ENCODE assay signal across 8 mouse cellular contexts in the genomic region with DNA sequence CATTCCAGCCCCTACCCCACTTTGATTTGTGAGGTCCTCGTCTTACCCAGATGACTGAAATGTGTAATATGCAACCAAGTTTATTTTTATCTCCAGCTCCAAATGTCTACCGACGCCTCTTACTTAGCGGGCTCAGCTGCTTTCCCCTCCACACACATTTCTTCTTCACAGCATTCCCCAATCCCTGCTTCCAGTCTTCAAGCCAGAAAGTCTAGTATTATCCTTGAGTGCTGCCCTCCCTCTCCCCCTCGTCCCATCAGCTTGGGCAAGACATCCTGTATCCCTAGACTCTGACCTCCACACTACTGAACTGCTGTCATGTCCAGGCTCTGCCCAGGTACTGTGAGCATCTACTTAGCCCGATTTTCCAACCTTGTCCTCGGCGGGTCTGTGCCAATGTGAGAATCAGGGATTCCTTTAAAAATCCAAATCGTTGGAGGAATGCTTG. TPM values are rescaled to one million over a fixed set of nuclear protein-coding genes. Genes with fewer than 3 reads are reported as not detected.
A peak's percentile ranks its signal among the peaks of the same experiment; 100 is the strongest.
DNase-seq lines count a peak whose midpoint lies in the region; ATAC-seq and TF ChIP-seq lines count a peak whose summit lies in the region.

No protein-coding gene starts in this region.

- H3K4me2 ChIP-seq in kidney, embryonic 14.5 days (replicated peaks; ENCODE audit: low read depth, low read length), result peak overlapping the region; percentile 55
- H3K4me2 ChIP-seq in hindbrain, embryonic 15.5 days, result peak overlapping the region; percentile 90
- H3K4me2 ChIP-seq in midbrain, postnatal 0 days (ENCODE audit: low read depth, low read length, poor library complexity, severe bottlenecking), result peak overlapping the region; percentile 89

- WGBS in kidney, embryonic 14.5 days, result 21% methylated on average over 9 of the region's 9 CpGs
- 21% methylated on average over 9 of the region's 9 CpGs for WGBS in hindbrain, embryonic 15.5 days
- 15% methylated on average over 9 of the region's 9 CpGs for WGBS in midbrain, postnatal 0 days

- no peaks in the 10 kb centered on the region for H3K9me3 ChIP-seq in kidney, embryonic 14.5 days (ENCODE audit: control insufficient read depth, low read length)
- H3K9me3 ChIP-seq in hindbrain, embryonic 15.5 days, result no peaks in the 10 kb centered on the region
- H3K9me3 ChIP-seq in midbrain, postnatal 0 days (ENCODE audit: low read length), result no peaks in the 10 kb centered on the region

- no peaks in the 10 kb centered on the region for H3K36me3 ChIP-seq in kidney, embryonic 14.5 days (ENCODE audit: control insufficient read depth, insufficient read depth, low read length)
- H3K36me3 ChIP-seq in hindbrain, embryonic 15.5 days, result no peaks in the 10 kb centered on the region
- H3K36me3 ChIP-seq in midbrain, postnatal 0 days (ENCODE audit: insufficient read depth, low read length), result no peaks in the 10 kb centered on the region

- H3K27ac ChIP-seq in kidney, embryonic 14.5 days (ENCODE audit: low read depth, low read length), result no peak overlapping the region
- peak overlapping the region; percentile 93 for H3K27ac ChIP-seq in brown adipose tissue, adult 24 weeks (replicated peaks; ENCODE audit: low read depth, low read length)
- peak overlapping the region; percentile 80 for H3K27ac ChIP-seq in hindbrain, embryonic 15.5 days (replicated peaks)
- peak overlapping the region; percentile 55 for H3K27ac ChIP-seq in midbrain, postnatal 0 days (ENCODE audit: low read depth, low read length)

- peak overlapping the region; percentile 92 for H3K4me3 ChIP-seq in kidney, embryonic 14.5 days (ENCODE audit: low read length)
- H3K4me3 ChIP-seq in brown adipose tissue, adult 24 weeks (ENCODE audit: insufficient read depth, low read depth, low read length), result peak overlapping the region; percentile 94
- peak overlapping the region; percentile 85 for H3K4me3 ChIP-seq in hindbrain, embryonic 15.5 days
- peak overlapping the region; percentile 99 for H3K4me3 ChIP-seq in midbrain, postnatal 0 days (ENCODE audit: low read depth, low read length)

- no peak for DNase-seq in kidney, postnatal 25 days
- DNase-seq in midbrain, postnatal 0 days (ENCODE audit: low spot score), result no peak
- no peak for DNase-seq in layer of hippocampus, adult 9-10 months (ENCODE audit: low spot score)
- DNase-seq in thymus, postnatal 36 days, result no peak

- TF ChIP-seq CTCF in midbrain, postnatal 0 days (IDR thresholded peaks at IDR 0.05), result no peak

- no peaks in the 10 kb centered on the region for H3K27me3 ChIP-seq in kidney, embryonic 14.5 days (ENCODE audit: control insufficient read depth, insufficient read depth, low read length)
- 0 out of 2 replicates have a peak, but pooled peaks cover 2% of the 10 kb centered on the region for H3K27me3 ChIP-seq in hindbrain, embryonic 15.5 days
- no peaks in the 10 kb centered on the region for H3K27me3 ChIP-seq in midbrain, postnatal 0 days (ENCODE audit: insufficient read depth, low read length)

- peaks cover 32% of the 10 kb centered on the region for H3K4me1 ChIP-seq in kidney, embryonic 14.5 days (ENCODE audit: control insufficient read depth, insufficient read depth, low read length)
- H3K4me1 ChIP-seq in brown adipose tissue, adult 24 weeks (ENCODE audit: control insufficient read depth, insufficient read depth, insufficient read length, low read length), result peaks cover 31% of the 10 kb centered on the region
- H3K4me1 ChIP-seq in hindbrain, embryonic 15.5 days (replicated peaks), result peaks cover 44% of the 10 kb centered on the region
- H3K4me1 ChIP-seq in midbrain, postnatal 0 days (ENCODE audit: insufficient read depth, low read length), result peaks cover 10% of the 10 kb centered on the region

- ATAC-seq in kidney, embryonic 14.5 days (ENCODE audit: low FRiP score, low TSS enrichment), result no peak
- ATAC-seq in hindbrain, embryonic 15.5 days (ENCODE audit: low FRiP score, low read depth), result no peak
- no peak for ATAC-seq in midbrain, postnatal 0 days (ENCODE audit: low FRiP score)
- ATAC-seq in CD4-positive, CD25-positive, alpha-beta regulatory T cell, adult 4 months, result no peak

- peak overlapping the region; percentile 90 for H3K9ac ChIP-seq in kidney, embryonic 14.5 days (ENCODE audit: low read depth, low read length)
- H3K9ac ChIP-seq in hindbrain, embryonic 15.5 days, result peak overlapping the region; percentile 92
- H3K9ac ChIP-seq in midbrain, postnatal 0 days (replicated peaks; ENCODE audit: low read length, poor library complexity, severe bottlenecking), result peak overlapping the region; percentile 93

RNA-seq across cellular contexts. Expression of a gene that starts 0.4 kb away (rescaled TPM):
- polyA plus RNA-seq in kidney, embryonic 14.5 days (2014; fragmentation: Nextera tagmentation; extraction: Ambion mirVana), result 45.8 and 63.1 TPM in 2 replicates
- 60.3 and 71.0 TPM in 2 replicates for polyA plus RNA-seq in brown adipose tissue, adult 24 weeks (2012; ENCODE audit: insufficient read depth, insufficient read length, missing spikeins)
- 45.7 and 51.6 TPM in 2 replicates for polyA plus RNA-seq in hindbrain, embryonic 15.5 days (2015; fragmentation: Nextera tagmentation; extraction: Ambion mirVana)
- total RNA-seq in midbrain, postnatal 0 days (2014; rRNA removed), result 54.9 and 75.7 TPM in 2 replicates
- 30.1 and 33.3 TPM in 2 replicates for polyA plus RNA-seq in midbrain, postnatal 0 days (2015; fragmentation: Nextera tagmentation; extraction: Ambion mirVana)
- 10 to 100 TPM in 1 of 2 experiments, 1 to 10 TPM in 1; 9.6 to 12.5 TPM for polyA plus RNA-seq in CD4-positive, CD25-positive, alpha-beta regulatory T cell, adult 4 months (2017; shearing (Covaris generic))

RNA-seq across cellular contexts. Expression of a gene that starts 51.6 kb away (rescaled TPM):
- polyA plus RNA-seq in kidney, embryonic 14.5 days (2014; fragmentation: Nextera tagmentation; extraction: Ambion mirVana), result 88.8 and 107 TPM in 2 replicates
- polyA plus RNA-seq in brown adipose tissue, adult 24 weeks (2012; ENCODE audit: insufficient read depth, insufficient read length, missing spikeins), result 17.4 and 24.8 TPM in 2 replicates
- polyA plus RNA-seq in hindbrain, embryonic 15.5 days (2015; fragmentation: Nextera tagmentation; extraction: Ambion mirVana), result 229 and 234 TPM in 2 replicates
- total RNA-seq in midbrain, postnatal 0 days (2014; rRNA removed), result 378 and 384 TPM in 2 replicates
- 153 and 195 TPM in 2 replicates for polyA plus RNA-seq in midbrain, postnatal 0 days (2015; fragmentation: Nextera tagmentation; extraction: Ambion mirVana)
- 1 to 10 TPM; 3.1 to 6.2 TPM for polyA plus RNA-seq in CD4-positive, CD25-positive, alpha-beta regulatory T cell, adult 4 months (2017; shearing (Covaris generic))

RNA-seq across cellular contexts. Expression of a gene that starts 57.4 kb away (rescaled TPM):
- 3.4 and 3.6 TPM in 2 replicates for polyA plus RNA-seq in kidney, embryonic 14.5 days (2014; fragmentation: Nextera tagmentation; extraction: Ambion mirVana)
- 9.8 and 11.4 TPM in 2 replicates for polyA plus RNA-seq in brown adipose tissue, adult 24 weeks (2012; ENCODE audit: insufficient read depth, insufficient read length, missing spikeins)
- polyA plus RNA-seq in hindbrain, embryonic 15.5 days (2015; fragmentation: Nextera tagmentation; extraction: Ambion mirVana), result 1.00 and 1.0 TPM in 2 replicates
- 4.0 and 5.4 TPM in 2 replicates for total RNA-seq in midbrain, postnatal 0 days (2014; rRNA removed)
- polyA plus RNA-seq in midbrain, postnatal 0 days (2015; fragmentation: Nextera tagmentation; extraction: Ambion mirVana), result 0.93 and 1.2 TPM in 2 replicates
- polyA plus RNA-seq in CD4-positive, CD25-positive, alpha-beta regulatory T cell, adult 4 months (2017; shearing (Covaris generic)), result 1 to 10 TPM; 1.3 to 1.9 TPM
